Mouse (Mus musculus) embryonic stem cell, embryonic (primary cell): ENCODE results near the gene Dhrs9.

Experiments used
- CTCF ChIA-PET, 4 experiments: fragments of 300-600 bp in 2 of 4; fragments of 350-600 bp in 2 of 4; sonication (Branson Sonifier 250); formaldehyde crosslinking; loops; one replicate each; lab custom pipeline; 2022; ENCODE audit warnings: inconsistent platforms in 2 of 4; lab: Charles Lee
- POLR2A ChIA-PET, 4 experiments: fragments of 300-600 bp in 2 of 4; fragments of 350-600 bp in 2 of 4; sonication (Branson Sonifier 250); formaldehyde crosslinking; loops; one replicate each; lab custom pipeline; 2022; ENCODE audit warnings: antibody characterized with exemption in 4 of 4, inconsistent platforms in 1 of 4; lab: Charles Lee

Gene Dhrs9

GRCm38 (mm10) chr2:69402309-69402708, 22.1 kb downstream of the Dhrs9 start:
- CTCF ChIA-PET = interaction anchor here in 1 of 4 experiments (0.9 kb wide), 1 partner anchor 127 kb away, joined by 3 read pairs; no protein-coding TSS in a partner anchor
- POLR2A ChIA-PET = interaction anchor here in 1 of 4 experiments (0.6 kb wide), 1 partner anchor 19 kb away, joined by 3 read pairs; no protein-coding TSS in a partner anchor

GRCm38 (mm10) chr2:69405692-69406091, 25.4 kb downstream of the Dhrs9 start:
- CTCF ChIA-PET = no interaction called here

GRCm38 (mm10) chr2:69414539-69414938, 34.3 kb downstream of the Dhrs9 start:
- ChIA-PET CTCF (no interaction called here), POLR2A (no interaction called here)

More at GRCm38 (mm10) chr2:69405692-69406091, 25.4 kb downstream of the Dhrs9 start:
- POLR2A ChIA-PET = no interaction called here

GRCm38 (mm10) chr2:69415070-69415469, 34.8 kb downstream of the Dhrs9 start:
- CTCF ChIA-PET = no interaction called here
- POLR2A ChIA-PET = no interaction called here

GRCm38 (mm10) chr2:69418294-69418881, 38.1 kb downstream of the Dhrs9 start:
- ChIA-PET POLR2A (no interaction called here), CTCF (no interaction called here)

- CTCF ChIA-PET = interaction anchor here in 2 of 4 experiments (0.5 to 1.4 kb wide), 2 partner anchors 149 to 310 kb away, joined by 3 to 10 read pairs; no protein-coding TSS in a partner anchor
Observed at GRCm38 (mm10) chr2:69424829-69425228, 44.6 kb downstream of the Dhrs9 start.

GRCm38 (mm10) chr2:69426081-69426480, 45.8 kb downstream of the Dhrs9 start:
- ChIA-PET POLR2A (no interaction called here), CTCF (interaction anchor here in 1 of 4 experiments (1.5 kb wide), 1 partner anchor 150 kb away, joined by 3 read pairs; no protein-coding TSS in a partner anchor)

More at GRCm38 (mm10) chr2:69424829-69425228, 44.6 kb downstream of the Dhrs9 start:
- POLR2A ChIA-PET = no interaction called here

- POLR2A ChIA-PET = no interaction called here
- CTCF ChIA-PET = interaction anchor here (0.7 to 2.3 kb wide), 6 partner anchors 151 to 1745 kb away, joined by 3 to 10 read pairs (median 3); no protein-coding TSS in a partner anchor
Observed at GRCm38 (mm10) chr2:69427141-69427540, 46.9 kb downstream of the Dhrs9 start.

GRCm38 (mm10) chr2:69428116-69428515, 47.9 kb downstream of the Dhrs9 start:
- ChIA-PET POLR2A (no interaction called here), CTCF (interaction anchor here (0.5 to 2.5 kb wide), 11 partner anchors 152 to 672 kb away, joined by 3 to 12 read pairs (median 4); no protein-coding TSS in a partner anchor)

GRCm38 (mm10) chr2:69441656-69442055, 61.4 kb downstream of the Dhrs9 start:
- ChIA-PET CTCF (no interaction called here), POLR2A (interaction anchor here in 1 of 4 experiments (0.6 kb wide), 1 partner anchor 110 kb away, joined by 3 read pairs; no protein-coding TSS in a partner anchor)

- POLR2A ChIA-PET = no interaction called here
- CTCF ChIA-PET = no interaction called here
Observed at GRCm38 (mm10) chr2:69445896-69446472, 65.7 kb downstream of the Dhrs9 start.

GRCm38 (mm10) chr2:69448581-69448980, 68.3 kb downstream of the Dhrs9 start:
- ChIA-PET POLR2A (no interaction called here), CTCF (no interaction called here)

- POLR2A ChIA-PET = no interaction called here
- CTCF ChIA-PET = no interaction called here
Observed at GRCm38 (mm10) chr2:69451128-69451527, 70.9 kb downstream of the Dhrs9 start.
